23 mouse cellular contexts compared by ENCODE assay signal in the genomic region with DNA sequence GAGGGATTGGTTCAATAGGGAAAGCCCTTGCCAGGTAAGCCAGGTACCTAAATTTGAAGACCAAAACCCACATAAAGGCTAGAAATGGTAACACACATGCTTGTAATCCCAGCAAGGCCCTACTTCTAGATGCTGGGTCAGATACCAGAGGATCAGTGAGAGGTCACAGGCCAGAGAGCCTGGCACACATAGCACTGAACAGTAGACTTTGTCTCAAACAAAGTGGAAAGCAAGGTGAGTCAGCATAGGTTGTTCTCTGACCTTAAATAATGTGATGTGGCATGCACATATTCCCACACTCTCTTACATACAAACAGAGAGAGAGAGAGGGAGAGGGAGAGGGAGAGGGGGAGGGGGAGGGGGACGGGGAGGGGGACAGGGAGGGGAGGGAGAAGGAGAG.
DNase-seq lines count a peak whose midpoint lies in the region; ATAC-seq and TF ChIP-seq lines count a peak whose summit lies in the region.
"Had no signal": no experiment of that assay in that cellular context is flagged by ENCODE, and none has a peak within 500 bp of the region (broad histone marks: within the 10 kb centered on the region; RNA-seq: fewer than 3 reads in every experiment).

No protein-coding gene starts in this region.

- no peak overlapping the region; the same call in 1 of the 2 replicates for H3K27ac ChIP-seq in liver, postnatal 0 days (ENCODE audit: low read depth)
- H3K27ac ChIP-seq in liver, embryonic 11.5 days (ENCODE audit: low read depth, low read length), result no peak overlapping the region
- H3K27ac ChIP-seq: embryonic facial prominence, embryonic 10.5 days; embryonic facial prominence, embryonic 12.5 days; forebrain, embryonic 13.5 days; forebrain, embryonic 15.5 days had no signal

- DNase-seq in heart, adult 11 months, result peak; percentile 49
- DNase-seq in heart, adult 18-20 months, result no peak
- peak; percentile 24 for DNase-seq in kidney, adult 9 months
- DNase-seq in kidney, adult 18-20 months, result no peak
- no peak for DNase-seq in liver, postnatal 0 days
- no peak for DNase-seq in liver, embryonic 11.5 days (ENCODE audit: low spot score)
- DNase-seq in Muller cell, postnatal 12 days (ENCODE audit: inconsistent ontology term), result peak; percentile 18
- DNase-seq: adrenal gland, adult 2 months; adrenal gland, postnatal 10 days; adrenal gland, postnatal 25 days; B cell, adult 2 months; cerebellum, adult 11 months; cerebellum, adult 2 months; cerebellum, adult 9-10 months; cerebellum, postnatal 10 days; cerebellum, postnatal 25 days had no signal

- peak; percentile 68 for ATAC-seq in liver, postnatal 0 days
- no peak for ATAC-seq in liver, embryonic 11.5 days (replicated peaks; ENCODE audit: low FRiP score)
- ATAC-seq: CD4-positive, CD25-positive, alpha-beta regulatory T cell, adult 4 months; forebrain, embryonic 13.5 days; forebrain, embryonic 15.5 days had no signal

- H3K36me3 ChIP-seq in liver, postnatal 0 days (replicated peaks; ENCODE audit: insufficient read depth, low read length), result no peaks in the 10 kb centered on the region
- H3K36me3 ChIP-seq in liver, embryonic 11.5 days (ENCODE audit: control insufficient read depth, insufficient read depth, low read length), result no peaks in the 10 kb centered on the region
- H3K36me3 ChIP-seq: embryonic facial prominence, embryonic 10.5 days; embryonic facial prominence, embryonic 12.5 days; forebrain, embryonic 15.5 days; G1E had no signal

- no CpG with 5 or more reads among the region's 1 CpGs for WGBS in liver, postnatal 0 days (ENCODE audit: insufficient replicate concordance)
- no CpG with 5 or more reads among the region's 1 CpGs for WGBS in liver, embryonic 11.5 days

- no peaks in the 10 kb centered on the region for H3K9me3 ChIP-seq in liver, postnatal 0 days (ENCODE audit: low read length)
- no peaks in the 10 kb centered on the region for H3K9me3 ChIP-seq in liver, embryonic 11.5 days (ENCODE audit: control insufficient read depth, low read length)
- H3K9me3 ChIP-seq: embryonic facial prominence, embryonic 10.5 days; embryonic facial prominence, embryonic 12.5 days; forebrain, embryonic 13.5 days; forebrain, embryonic 15.5 days had no signal

- peak; percentile 28; the same call in 1 of the 2 replicates for TF ChIP-seq EP300 in liver, postnatal 0 days (IDR thresholded peaks at IDR 0.05; ENCODE audit: low read depth)

- peaks cover 6% of the 10 kb centered on the region; the same call in 1 of the 2 replicates for H3K4me1 ChIP-seq in liver, postnatal 0 days (ENCODE audit: insufficient read depth)
- H3K4me1 ChIP-seq in liver, embryonic 11.5 days (replicated peaks; ENCODE audit: control insufficient read depth, insufficient read depth, low read length), result no peaks in the 10 kb centered on the region
- H3K4me1 ChIP-seq: forebrain, embryonic 13.5 days; forebrain, embryonic 15.5 days had no signal

- H3K9ac ChIP-seq in liver, postnatal 0 days (replicated peaks), result no peak overlapping the region
- no peak overlapping the region for H3K9ac ChIP-seq in liver, embryonic 11.5 days (ENCODE audit: low read depth, low read length)
- H3K9ac ChIP-seq: embryonic facial prominence, embryonic 12.5 days; forebrain, embryonic 13.5 days; forebrain, embryonic 15.5 days had no signal

- TF ChIP-seq CTCF in liver, postnatal 0 days (IDR thresholded peaks at IDR 0.05; ENCODE audit: low read depth), result no peak

- no peak overlapping the region for H3K4me2 ChIP-seq in liver, postnatal 0 days (ENCODE audit: low read depth, low read length)
- no peak overlapping the region for H3K4me2 ChIP-seq in liver, embryonic 11.5 days
- H3K4me2 ChIP-seq: embryonic facial prominence, embryonic 12.5 days; forebrain, embryonic 13.5 days; forebrain, embryonic 15.5 days had no signal

- no peak overlapping the region for H3K4me3 ChIP-seq in liver, postnatal 0 days (ENCODE audit: low read depth, low read length)
- H3K4me3 ChIP-seq in liver, embryonic 11.5 days (ENCODE audit: low read depth, low read length), result no peak overlapping the region
- H3K4me3 ChIP-seq: embryonic facial prominence, embryonic 10.5 days; embryonic facial prominence, embryonic 12.5 days; forebrain, embryonic 13.5 days; forebrain, embryonic 15.5 days had no signal

- no peaks in the 10 kb centered on the region for H3K27me3 ChIP-seq in liver, postnatal 0 days (ENCODE audit: insufficient read depth, low read length)
- H3K27me3 ChIP-seq in liver, embryonic 11.5 days (replicated peaks; ENCODE audit: control insufficient read depth, insufficient read depth, low read length), result no peaks in the 10 kb centered on the region
- H3K27me3 ChIP-seq: CH12.LX; embryonic facial prominence, embryonic 12.5 days; forebrain, embryonic 13.5 days; forebrain, embryonic 15.5 days had no signal

Comparison
In these comparisons a context has a peak if more than half of its experiments do, and no peak if none do; other contexts are left out.
1. DNase-seq: peak in heart, adult 11 months (single experiment), kidney, adult 9 months (single experiment) and Muller cell, postnatal 12 days (single experiment); none in heart, adult 18-20 months (0 of 2), kidney, adult 18-20 months (single experiment), liver, postnatal 0 days (single experiment) and liver, embryonic 11.5 days (single experiment).